Mouse (Mus musculus) cerebellum, adult 11 months (tissue): ENCODE data around the gene Urah.
A peak's percentile ranks its signal among the peaks of the same experiment; 100 is the strongest.

ENCODE experiments used
- DNase-seq: peaks from one replicate; pipeline ENCODE4 v3.0.0; 2022

Urah gene

DNA sequence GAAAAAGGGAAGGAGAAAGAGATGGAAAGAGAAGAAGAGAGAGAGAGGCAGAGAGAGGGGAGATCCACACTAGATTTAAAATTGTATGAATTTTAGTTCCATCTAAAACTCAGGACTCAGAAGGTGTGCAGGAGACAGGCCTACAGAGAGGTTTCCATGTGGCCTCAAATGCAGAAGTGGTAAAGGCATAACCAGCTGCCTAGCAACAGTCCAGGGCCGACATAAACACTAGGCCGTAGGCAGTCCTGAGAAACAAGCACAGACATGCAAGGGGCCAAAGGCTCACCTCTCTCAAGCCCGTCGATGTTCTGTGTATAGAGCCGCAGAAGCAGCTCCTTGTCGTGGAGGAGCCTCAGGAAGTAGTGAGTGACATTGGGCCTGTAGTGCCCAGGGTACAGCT lies 42.5 kb downstream of the Urah start:
- no peak for DNase-seq

DNA sequence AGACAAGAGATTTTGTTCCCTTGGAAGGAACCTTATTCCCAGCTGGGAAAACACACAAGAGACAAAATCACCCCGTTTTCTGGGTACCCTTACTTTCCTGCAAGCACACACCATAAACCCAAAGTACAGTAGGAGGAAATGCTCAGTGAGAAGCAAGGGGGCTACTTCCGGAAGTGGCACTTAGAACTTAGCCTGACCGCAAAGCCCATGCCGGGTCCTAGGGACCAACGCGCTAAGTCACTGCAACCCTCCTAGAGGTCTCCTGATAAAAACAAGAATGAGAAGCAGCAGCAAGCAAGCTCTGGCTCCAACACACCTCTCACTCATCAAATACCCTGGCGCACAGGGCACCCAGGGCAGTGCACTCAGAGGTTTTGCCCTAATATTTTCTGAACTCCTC lies 44.5 kb downstream of the Urah start:
- DNase-seq, result no peak

DNA sequence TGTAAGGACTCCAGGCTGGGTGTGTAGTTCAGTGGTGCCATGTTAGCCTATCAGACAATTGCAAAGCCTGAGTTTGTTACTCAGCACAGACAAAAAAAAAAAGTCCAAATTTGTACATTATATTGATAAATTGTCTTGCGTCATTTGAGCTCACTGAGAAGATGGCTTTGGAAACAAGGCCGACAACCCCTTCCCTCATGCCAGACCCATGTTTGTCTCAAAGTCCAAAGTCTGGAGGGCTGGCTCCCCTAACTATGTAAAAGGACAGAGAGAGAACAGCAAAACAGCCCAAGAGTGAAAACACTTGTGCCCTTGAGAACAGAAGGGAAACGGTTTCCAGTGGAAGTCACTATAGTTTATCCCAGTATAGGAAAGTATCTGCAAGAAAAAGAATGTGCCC lies 45.6 kb downstream of the Urah start:
- DNase-seq, result no peak

DNA sequence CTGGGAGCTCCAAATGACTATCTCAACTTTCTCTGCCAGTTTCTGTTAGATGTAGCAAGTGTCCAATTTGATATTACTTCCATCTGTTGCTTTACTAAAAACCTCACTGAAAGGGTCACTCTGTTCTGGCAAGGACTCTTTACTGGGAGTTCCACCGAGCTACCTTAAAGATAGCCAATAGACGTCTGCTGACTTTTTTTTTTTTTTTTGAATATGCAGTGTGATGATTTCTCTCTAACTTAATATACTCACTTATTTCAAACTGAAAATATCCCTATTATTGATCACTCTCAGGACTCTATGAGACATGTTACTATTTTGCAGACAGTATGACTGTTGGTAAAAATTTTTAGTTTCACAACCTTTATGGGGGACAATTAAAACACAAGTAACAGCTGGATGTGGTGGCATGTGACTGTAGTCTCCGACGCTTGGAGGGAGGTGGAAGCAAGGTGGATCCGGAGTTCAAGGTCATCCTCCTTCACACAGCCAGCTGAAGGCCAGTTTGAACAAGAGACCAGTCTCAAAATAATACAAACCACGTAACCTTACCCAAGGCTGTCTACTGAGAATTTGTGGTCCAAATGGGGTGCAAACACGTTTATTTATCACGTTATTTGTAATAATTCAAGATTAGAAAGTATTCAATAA lies 46.2 kb downstream of the Urah start:
- no peak for DNase-seq

DNA sequence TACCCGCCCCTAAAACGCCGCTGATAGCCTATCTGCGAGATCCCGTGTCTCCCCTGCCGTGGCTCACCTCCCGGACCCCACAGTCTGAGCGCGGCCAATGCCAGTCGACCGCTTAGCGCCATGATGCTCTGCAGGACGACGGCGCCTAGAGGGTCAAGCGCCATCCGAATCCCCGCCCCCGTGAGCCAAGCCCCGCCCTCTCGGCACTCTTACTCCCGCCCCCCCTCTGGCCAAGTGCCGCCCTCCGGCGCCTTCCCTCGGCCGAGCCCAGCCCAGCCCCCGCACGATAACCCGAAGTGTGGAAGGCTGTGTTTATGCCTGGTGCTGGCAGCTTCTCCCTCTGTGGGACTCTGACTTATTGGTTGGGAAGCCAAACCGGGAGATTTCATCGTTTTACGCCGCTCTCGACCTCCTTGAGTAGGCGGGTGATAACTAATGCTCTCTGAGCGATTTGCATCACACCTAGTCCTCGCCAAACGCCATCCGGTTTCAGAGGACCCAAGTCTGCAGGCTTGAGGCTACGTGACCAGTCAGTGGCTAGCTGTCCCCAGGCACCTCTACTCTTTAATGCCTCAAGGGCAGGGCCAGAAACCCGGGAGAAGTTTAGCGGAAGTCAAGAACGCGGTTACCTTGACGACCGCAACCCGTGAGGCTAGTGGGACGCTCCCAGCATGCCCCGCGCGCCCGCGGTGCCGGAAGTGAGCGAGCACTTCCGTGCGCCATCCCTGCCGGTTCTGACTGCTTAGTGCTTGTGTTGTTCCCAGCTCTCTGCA lies 47.1 kb downstream of the Urah start, which contains the start of the genes Psmd13 and Sirt3:
TSS of gene Psmd13 (plus strand) at position 273 of the 773 bp plus-strand sequence.
TSS of gene Sirt3 (minus strand) at position 614 of the 773 bp plus-strand sequence.
- peak; percentile 87 for DNase-seq

DNA sequence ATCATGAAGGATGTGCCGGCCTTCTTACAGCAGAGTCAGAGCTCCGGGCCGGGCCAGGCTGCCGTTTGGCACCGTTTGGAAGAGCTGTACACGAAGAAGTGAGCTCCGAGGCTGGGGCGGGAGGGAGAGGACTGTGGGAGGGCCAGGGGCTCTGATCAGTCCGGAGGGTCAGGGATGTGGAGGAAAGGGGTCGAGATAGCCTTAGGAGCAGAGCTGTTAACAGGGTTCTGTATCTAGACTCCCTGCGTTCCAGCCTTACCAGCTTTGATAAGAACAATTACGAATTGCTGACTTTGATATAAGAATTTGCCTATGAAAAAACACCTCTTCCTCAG lies 47.6 kb downstream of the Urah start:
- no peak for DNase-seq
